Mouse (Mus musculus) MEL (cell line): ENCODE results near the gene Iqcd. TPM values are rescaled to one million over a fixed set of nuclear protein-coding genes. Genes with fewer than 3 reads are reported as not detected.

Source experiments
- DNase-seq: peaks from one replicate; pipeline ENCODE4 v3.0.0; 2011; ENCODE audit warnings: low read depth, low spot score
- H3K27ac ChIP-seq: 2 replicates; pipeline ENCODE4 v1.5.1; 2012; ENCODE audit warnings: low read depth, mild to moderate bottlenecking, control low read depth, low read length, moderate library complexity; ENCODE audit not compliant: control insufficient read depth
- H3K27me3 ChIP-seq, 2 experiments: fragments of 150-350 bp in 1 of 2; sonication (generic) in 1 of 2; 2 replicates each; pipeline ENCODE4 v1.6.1; 2012; ENCODE audit warnings: low read length in 2 of 2, mild to moderate bottlenecking in 2 of 2, improper control_type of control experiment in 1 of 2, moderate library complexity in 1 of 2; ENCODE audit not compliant: insufficient read depth in 2 of 2, control insufficient read depth in 1 of 2
- H3K36me3 ChIP-seq, 2 experiments: 2 replicates each; pipeline ENCODE4 v1.6.1; 2012 to 2014; ENCODE audit warnings: low read length in 2 of 2, improper control_type of control experiment in 1 of 2, inconsistent platforms in 1 of 2, mild to moderate bottlenecking in 1 of 2; ENCODE audit not compliant: insufficient read depth in 2 of 2, control insufficient read depth in 1 of 2
- H3K4me1 ChIP-seq, 2 experiments: fragments of 150-350 bp in 1 of 2; sonication (generic) in 1 of 2; 2 replicates each; pipeline ENCODE4 v1.6.1; 2012; ENCODE audit warnings: low read length in 2 of 2, improper control_type of control experiment in 1 of 2, mild to moderate bottlenecking in 1 of 2; ENCODE audit not compliant: insufficient read depth in 2 of 2, control insufficient read depth in 1 of 2
- H3K4me3 ChIP-seq, 2 experiments: fragments of 150-350 bp in 1 of 2; sonication (generic) in 1 of 2; 2 replicates each; pipeline ENCODE4 v1.5.1; 2012; ENCODE audit warnings: low read depth in 2 of 2, low read length in 2 of 2, mild to moderate bottlenecking in 2 of 2, moderate library complexity in 2 of 2, control low read depth in 1 of 2, improper control_type of control experiment in 1 of 2; ENCODE audit not compliant: control insufficient read depth in 1 of 2, insufficient read depth in 1 of 2
- H3K79me2 ChIP-seq: 2 replicates; pipeline ENCODE4 v1.6.1; 2012; ENCODE audit warnings: mild to moderate bottlenecking, low read length, moderate library complexity; ENCODE audit not compliant: control insufficient read depth, poor library complexity, insufficient read depth
- H3K9ac ChIP-seq: 2 replicates; pipeline ENCODE4 v1.6.1; 2012; ENCODE audit warnings: low read depth, mild to moderate bottlenecking, control low read depth, low read length, moderate library complexity; ENCODE audit not compliant: control insufficient read depth, poor library complexity, severe bottlenecking
- H3K9me3 ChIP-seq: fragments of 150-350 bp; sonication (generic); replicated peaks from 2 replicates; pipeline ENCODE4 v1.6.1; 2012; ENCODE audit warnings: mild to moderate bottlenecking, low read length, improper control_type of control experiment, moderate library complexity; ENCODE audit not compliant: insufficient read depth
- BHLHE40 ChIP-seq: IDR thresholded peaks from 2 replicates; pipeline ENCODE4 v1.6.1; 2012; ENCODE audit warnings: low read depth, mild to moderate bottlenecking, inconsistent platforms, low read length, improper control_type of control experiment, borderline replicate concordance
- CHD2 ChIP-seq: IDR thresholded peaks from 2 replicates; pipeline ENCODE4 v1.6.1; 2011; ENCODE audit warnings: low read length, improper control_type of control experiment
- E2F4 ChIP-seq: IDR thresholded peaks from 2 replicates; pipeline ENCODE4 v1.6.1; 2011; ENCODE audit warnings: low read depth, low read length, improper control_type of control experiment, borderline replicate concordance
- ELF1 ChIP-seq: IDR thresholded peaks from 2 replicates; pipeline ENCODE4 v1.6.1; 2014; ENCODE audit warnings: low read depth, mild to moderate bottlenecking, inconsistent platforms, low read length, improper control_type of control experiment, moderate library complexity
- EP300 ChIP-seq, 2 experiments: IDR thresholded peaks; 2 replicates each; pipeline ENCODE4 v1.6.1; 2011; ENCODE audit warnings: improper control_type of control experiment in 2 of 2, low read length in 2 of 2, low read depth in 1 of 2, mild to moderate bottlenecking in 1 of 2
- GATA1 ChIP-seq: IDR thresholded peaks from 2 replicates; pipeline ENCODE4 v1.6.1; 2011; ENCODE audit warnings: low read depth, low read length, improper control_type of control experiment
- HCFC1 ChIP-seq: IDR thresholded peaks from 2 replicates; pipeline ENCODE4 v1.6.1; 2012; ENCODE audit warnings: low read depth, mild to moderate bottlenecking, inconsistent platforms, low read length, improper control_type of control experiment, moderate library complexity
- MEF2A ChIP-seq: IDR thresholded peaks from 2 replicates; pipeline ENCODE4 v1.6.1; 2014; ENCODE audit warnings: low read depth, mild to moderate bottlenecking, inconsistent platforms, low read length, improper control_type of control experiment; ENCODE audit not compliant: poor library complexity, insufficient replicate concordance, severe bottlenecking; ENCODE audit errors: extremely low read depth
- MXI1 ChIP-seq: IDR thresholded peaks from 2 replicates; pipeline ENCODE4 v1.6.1; 2011; ENCODE audit warnings: mild to moderate bottlenecking, low read depth, low read length, improper control_type of control experiment
- MYC ChIP-seq: IDR thresholded peaks from 2 replicates; pipeline ENCODE4 v1.6.1; 2011; ENCODE audit warnings: low read depth, mild to moderate bottlenecking, low read length, improper control_type of control experiment, moderate library complexity
- NRF1 ChIP-seq: IDR thresholded peaks from 2 replicates; pipeline ENCODE4 v1.6.1; 2014; ENCODE audit warnings: low read depth, mild to moderate bottlenecking, inconsistent platforms, low read length, improper control_type of control experiment, moderate library complexity; ENCODE audit not compliant: poor library complexity, insufficient read depth, severe bottlenecking
- SIN3A ChIP-seq: IDR thresholded peaks from 2 replicates; pipeline ENCODE4 v1.6.1; 2012; ENCODE audit warnings: low read length, improper control_type of control experiment, inconsistent platforms
- TAL1 ChIP-seq: IDR thresholded peaks from 2 replicates; pipeline ENCODE4 v1.6.1; 2012; ENCODE audit warnings: mild to moderate bottlenecking, inconsistent platforms, low read length, moderate library complexity, mixed read lengths
- TBP ChIP-seq: IDR thresholded peaks from 2 replicates; pipeline ENCODE4 v1.8.0; 2011; ENCODE audit warnings: low read depth, low read length, improper control_type of control experiment
- polyA plus RNA-seq, 2 experiments: library from polyadenylated mRNA; stranded (reverse) in 1 of 2; unstranded in 1 of 2; fragments of >175 nt in 1 of 2; fragments of >200 nt in 1 of 2; gene quantifications; 2 replicates each; pipeline versions ENCODE4 v1.2.1 to v1.2.4; 2012; ENCODE audit warnings: low replicate concordance in 2 of 2, low read depth in 1 of 2; ENCODE audit not compliant: insufficient read length in 2 of 2, insufficient read depth in 1 of 2, missing spikeins in 1 of 2
- total RNA-seq: library from RNA; depleted of rRNA; stranded (reverse); fragments of 300-350 nt; gene quantifications from 2 replicates; pipeline ENCODE4 v1.2.3, GENCODE M21; 2012

Iqcd gene
- total and polyA plus RNA-seq, 3 experiments = 1.1 to 2.2 TPM; not detected in 1

DNA sequence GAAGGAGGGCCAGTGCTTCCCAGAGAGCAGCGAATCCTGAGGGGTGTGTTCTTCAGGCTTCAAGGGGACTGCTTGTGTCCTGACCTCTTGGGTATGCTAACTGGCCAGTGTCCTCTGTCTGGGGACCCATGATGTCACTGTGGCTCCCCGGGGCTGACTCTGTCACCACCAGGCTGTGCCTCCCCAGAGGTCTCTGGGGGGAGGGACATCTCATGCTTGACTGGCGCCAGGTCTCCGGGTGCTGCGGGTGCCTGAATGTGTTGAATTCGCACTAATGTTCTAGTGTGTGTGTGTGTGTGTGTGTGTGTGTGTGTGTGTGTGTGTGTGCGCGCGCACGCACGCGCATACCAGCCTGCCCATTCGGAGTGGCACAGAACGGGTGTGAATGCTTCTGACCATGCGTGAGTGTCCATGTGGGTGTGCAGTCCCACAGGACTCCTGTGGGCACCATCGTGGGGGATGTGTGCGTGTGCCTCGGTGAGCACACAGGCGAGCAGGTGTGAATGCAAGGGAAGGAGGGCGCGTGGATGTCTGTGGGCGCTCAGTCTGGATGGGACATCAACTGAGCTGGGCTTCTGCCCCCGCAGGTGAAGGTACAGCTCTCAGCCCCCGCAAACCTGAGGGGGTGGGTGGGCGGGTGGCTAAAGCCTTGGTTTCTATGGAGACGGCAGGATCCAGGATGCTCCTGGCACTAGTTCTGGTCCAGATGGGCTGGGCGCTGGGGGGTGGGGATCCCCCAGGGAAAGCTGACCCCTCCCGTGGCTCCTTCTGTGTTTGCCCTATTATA, 64.3 kb downstream of the Iqcd start:
- Histone ChIP-seq H3K36me3 (peaks cover 0 to 5% of the 10 kb centered on the region in 2 experiments; a peak in 1 of 4 replicates), H3K9ac (no peak overlapping the region), H3K4me3 (no peak overlapping the region), H3K27ac (no peak overlapping the region), H3K79me2 (no peaks in the 10 kb centered on the region), H3K9me3 (no peaks in the 10 kb centered on the region), H3K4me1 (peaks cover 0 to 8% of the 10 kb centered on the region in 2 experiments; a peak in 3 of 4 replicates), H3K27me3 (no peaks in the 10 kb centered on the region)
- no peak for TF ChIP-seq GATA1
- TF ChIP-seq CHD2 = no peak
- TF ChIP-seq BHLHE40 = no peak
- no peak for TF ChIP-seq ELF1
- DNase-seq = no peak

DNA sequence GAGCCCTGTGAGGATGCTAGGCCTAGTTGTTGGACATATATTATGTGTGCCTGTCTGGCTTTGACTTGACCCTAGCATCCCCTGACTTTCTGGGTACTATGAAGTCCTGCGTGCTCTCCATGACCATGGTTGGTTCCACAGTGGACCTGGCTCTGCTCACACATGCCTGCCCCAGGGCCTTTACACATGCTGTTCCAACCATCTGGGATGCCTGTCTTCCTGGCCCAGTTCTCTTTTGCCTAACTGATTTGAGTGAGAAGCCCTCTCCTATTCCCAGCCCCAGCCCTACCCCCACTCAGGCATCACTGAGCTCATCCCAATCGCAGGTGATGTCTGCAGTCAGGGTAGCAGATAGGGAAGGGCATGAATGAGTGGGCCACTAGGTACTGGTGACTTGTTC, 65.1 kb downstream of the Iqcd start:
- Histone ChIP-seq H3K79me2 (no peaks in the 10 kb centered on the region), H3K36me3 (peaks cover 0 to 3% of the 10 kb centered on the region in 2 experiments; a peak in 1 of 4 replicates), H3K9me3 (no peaks in the 10 kb centered on the region), H3K27me3 (no peaks in the 10 kb centered on the region), H3K4me1 (peaks cover 0 to 5% of the 10 kb centered on the region in 2 experiments; a peak in 2 of 4 replicates), H3K9ac (no peak overlapping the region), H3K27ac (no peak overlapping the region), H3K4me3 (no peak overlapping the region)
- no peak for DNase-seq
- TF ChIP-seq NRF1 (no peak), E2F4 (no peak), MYC (no peak), TAL1 (no peak), GATA1 (no peak), HCFC1 (no peak), EP300 (IDR thresholded peaks at IDR 0.05; ENCODE audit: low read depth in 1 of 2, low read length in 2 of 2) (no peak), SIN3A (no peak), CHD2 (no peak)

DNA sequence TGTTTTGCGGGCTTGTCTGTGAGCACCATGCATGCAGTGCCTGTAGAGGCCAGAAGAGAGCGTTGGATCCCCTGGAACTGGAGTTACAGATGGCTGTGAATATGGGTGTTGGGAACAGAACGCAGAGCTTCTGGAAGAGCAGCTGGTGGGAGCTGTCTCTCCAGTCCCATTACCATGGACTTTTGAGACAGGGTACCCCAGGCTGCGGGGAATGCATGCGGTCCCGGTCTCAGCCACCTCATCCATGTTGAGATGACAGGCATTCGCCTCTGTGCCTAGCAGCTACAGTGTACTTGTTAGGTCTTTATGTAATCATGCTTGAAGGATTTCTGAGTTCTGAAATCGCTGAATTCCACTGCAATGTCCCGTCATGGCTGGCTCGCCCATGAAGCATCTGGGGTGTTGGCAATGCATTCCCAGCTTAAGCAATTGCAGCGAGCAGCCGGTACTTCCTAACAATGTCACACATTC, 67.5 kb downstream of the Iqcd start:
- Histone ChIP-seq H3K4me1 (no peaks in the 10 kb centered on the region), H3K4me3 (no peak overlapping the region), H3K9ac (no peak overlapping the region), H3K79me2 (no peaks in the 10 kb centered on the region), H3K27me3 (no peaks in the 10 kb centered on the region), H3K9me3 (no peaks in the 10 kb centered on the region), H3K27ac (no peak overlapping the region), H3K36me3 (no peaks in the 10 kb centered on the region)
- no peak for DNase-seq
- TF ChIP-seq TBP = no peak
- no peak for TF ChIP-seq MXI1
- TF ChIP-seq MEF2A = no peak
